Mouse (Mus musculus) gastrocnemius, postnatal 14 days (tissue): Measurements from ENCODE around the gene Brk1. TPM values are rescaled to one million over a fixed set of nuclear protein-coding genes. Genes with fewer than 3 reads are reported as not detected.

Experiments used
- DNase-seq: peaks from one replicate; pipeline ENCODE4 v3.0.0; 2021; ENCODE audit warnings: mixed read lengths
- intact Hi-C: fragments of 180-260 bp; cut with DNase I; formaldehyde crosslinking; loops from one replicate; pipeline ENCODE4 v1.15.1; 2025; ENCODE audit warnings: low total_unique reads
- total RNA-seq, 2 experiments: library from RNA; stranded (reverse); gene quantifications; 2 replicates each; pipeline ENCODE4 v1.2.3; 2021

Brk1 gene
- total RNA-seq, 2 experiments from 2014 or later: 42.8 to 52.4 TPM

DNA sequence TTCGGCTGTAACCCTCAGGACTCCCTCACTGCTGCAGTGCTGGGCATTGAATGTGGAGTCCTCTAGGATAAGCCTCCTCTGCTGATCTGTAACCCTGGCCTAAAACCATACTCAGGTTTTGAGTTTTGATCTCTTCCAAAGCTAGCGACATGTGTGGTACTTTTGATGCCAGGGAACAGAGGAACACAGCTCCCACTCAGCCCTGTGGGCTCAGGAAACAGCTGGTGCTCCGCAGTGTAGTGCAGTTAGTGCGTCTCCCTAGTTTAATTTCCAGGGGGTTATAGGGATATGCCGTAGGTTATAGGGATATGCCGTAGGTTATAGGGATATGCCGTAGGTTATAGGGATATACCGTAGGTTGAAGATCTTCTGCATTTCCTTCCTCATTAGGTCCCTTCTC is 10.4 kb downstream of the Brk1 start:
- intact Hi-C loops: no loop called here
- DNase-seq: no peak

DNA sequence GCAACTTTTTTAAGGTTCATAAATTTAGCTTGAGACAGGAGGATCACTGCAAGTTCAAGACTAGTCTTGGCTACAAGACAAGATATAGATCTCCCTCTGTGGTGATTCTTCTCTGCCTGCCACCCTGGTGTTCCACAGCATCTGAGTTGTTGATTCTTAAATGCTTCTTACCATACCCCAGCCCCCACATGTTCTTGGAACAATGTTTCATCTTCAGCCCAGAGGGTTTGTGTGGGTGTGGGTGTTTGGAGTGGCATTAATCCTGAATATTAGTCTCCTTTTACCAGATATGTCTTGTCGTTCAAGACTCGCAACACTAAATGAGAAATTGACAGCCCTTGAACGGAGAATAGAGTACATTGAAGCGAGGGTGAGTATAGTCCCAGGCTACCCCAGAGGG is 10.9 kb downstream of the Brk1 start:
- DNase-seq: no peak
- intact Hi-C loops: no loop called here

DNA sequence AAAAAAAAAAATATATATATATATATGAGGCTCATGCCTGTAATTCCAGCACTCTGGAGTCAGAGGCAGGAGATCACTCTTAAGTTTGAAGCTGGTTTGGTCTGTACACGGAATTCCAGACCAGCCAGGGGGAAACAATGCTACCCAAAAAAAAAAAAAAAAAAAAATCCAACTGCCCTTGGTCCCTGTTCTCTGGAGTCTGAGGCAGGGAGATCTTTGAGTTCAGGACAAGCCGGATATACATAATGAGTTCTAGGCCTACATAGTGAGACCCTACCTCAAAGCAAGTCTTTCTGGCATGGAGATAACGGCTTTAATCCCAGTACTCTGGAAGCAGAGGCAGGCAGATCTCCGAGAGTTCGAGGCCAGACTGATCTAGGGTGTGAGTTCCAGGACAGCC is 18.8 kb downstream of the Brk1 start:
- intact Hi-C loops: no loop called here
- DNase-seq: no peak

DNA sequence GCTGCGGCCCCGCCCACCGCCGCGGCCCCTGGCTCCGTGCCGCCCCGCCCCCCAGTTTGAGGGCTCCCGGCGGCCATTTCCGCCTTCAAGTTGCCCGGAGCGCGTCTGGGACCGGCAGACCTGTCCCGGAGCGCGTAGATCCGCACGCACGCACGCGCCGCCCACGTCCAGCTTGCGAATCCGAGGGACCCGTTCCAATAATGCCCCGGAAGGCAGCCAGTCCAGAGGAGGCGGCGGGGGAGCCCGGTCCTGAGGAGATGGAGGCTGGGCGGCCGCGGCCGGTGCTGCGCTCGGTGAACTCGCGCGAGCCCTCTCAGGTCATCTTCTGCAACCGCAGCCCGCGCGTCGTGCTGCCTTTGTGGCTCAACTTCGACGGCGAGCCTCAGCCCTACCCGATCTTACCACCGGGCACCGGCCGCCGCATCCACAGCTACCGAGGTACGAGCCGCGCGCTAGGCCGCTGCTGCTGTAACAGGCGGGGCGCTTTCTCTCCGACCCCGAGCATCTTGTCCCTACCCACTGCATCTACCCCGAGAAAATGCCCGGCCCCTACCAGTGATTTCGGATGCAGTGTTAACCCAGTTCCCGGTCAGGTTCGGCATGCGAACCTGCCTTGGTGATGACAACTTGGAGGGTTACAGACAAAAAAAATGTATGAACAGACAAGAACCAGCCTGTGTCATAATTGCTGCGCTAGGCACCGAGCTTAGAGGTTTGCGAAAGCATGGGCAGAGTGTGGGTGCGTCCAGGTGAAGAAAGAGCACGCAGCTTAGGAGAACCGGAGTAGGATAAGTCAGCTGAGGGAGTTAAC is 19.6 kb downstream of the Brk1 start, which contains the start of gene Vhl:
Gene Vhl, plus strand, starts transcription at position 19 of the 811 bp plus-strand sequence.
- intact Hi-C loops: no loop called here

DNA sequence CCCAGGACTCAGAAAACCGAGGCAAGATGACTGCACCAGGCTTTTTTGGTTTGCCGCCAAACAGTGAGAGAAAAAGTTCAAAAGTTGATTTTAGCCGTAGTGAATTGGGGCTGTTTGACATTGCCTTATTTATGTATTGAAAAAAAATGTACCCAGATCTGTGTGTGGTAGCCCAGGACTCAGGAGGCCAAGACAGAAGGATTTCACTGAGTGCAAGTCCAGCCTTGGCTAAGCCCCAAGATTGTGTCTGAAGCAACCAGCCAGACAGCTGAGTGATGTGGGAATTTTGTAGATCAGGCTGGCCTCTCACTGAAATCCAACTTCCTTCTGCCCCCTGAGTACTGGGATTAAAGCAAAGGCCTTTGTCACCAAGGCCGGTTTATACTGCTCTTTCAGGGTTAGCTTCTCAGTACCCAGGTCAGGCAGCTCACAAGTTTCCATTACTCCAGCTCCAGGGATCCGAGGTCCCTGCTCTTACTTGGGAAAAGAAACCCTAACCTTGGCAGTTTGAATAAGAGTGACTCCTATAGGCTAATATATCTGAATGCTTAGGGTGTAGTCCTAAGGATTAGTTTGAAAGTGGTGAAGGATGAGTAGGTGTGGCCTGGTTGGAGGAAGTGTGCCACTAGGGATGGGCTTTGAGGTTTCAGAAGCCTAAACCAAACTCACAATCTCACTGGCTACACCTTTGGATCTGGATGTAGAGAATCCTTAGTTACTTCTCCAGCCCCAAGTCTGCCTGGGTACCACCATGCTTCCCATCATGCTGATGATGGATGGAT is 20.6 kb downstream of the Brk1 start:
- no peak for DNase-seq
- intact Hi-C loops: no loop called here

More for the DNA sequence above, 19.6 kb downstream of the Brk1 start, which contains the start of gene Vhl:
- DNase-seq: peak; percentile 92

DNA sequence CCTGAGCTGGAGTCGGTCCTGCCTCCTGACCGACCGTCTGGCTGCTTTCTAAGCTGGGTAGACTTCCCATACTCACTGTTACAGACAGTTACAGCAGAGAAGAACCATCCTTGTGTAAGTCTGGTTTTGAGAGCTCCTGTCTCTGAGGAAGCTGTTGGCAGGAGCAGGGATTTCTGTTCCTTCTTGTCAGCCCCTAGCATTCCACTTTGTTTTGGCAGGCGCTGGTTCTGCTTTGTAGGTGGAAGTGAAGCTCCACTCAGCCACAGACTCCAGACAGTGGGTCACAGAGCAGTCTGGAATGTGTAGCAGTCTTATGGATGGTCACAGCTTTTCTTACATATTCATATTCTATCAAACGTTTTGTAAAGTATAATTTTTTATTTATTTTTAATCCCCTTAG is 25.8 kb downstream of the Brk1 start:
- intact Hi-C loops: no loop called here
- no peak for DNase-seq

DNA sequence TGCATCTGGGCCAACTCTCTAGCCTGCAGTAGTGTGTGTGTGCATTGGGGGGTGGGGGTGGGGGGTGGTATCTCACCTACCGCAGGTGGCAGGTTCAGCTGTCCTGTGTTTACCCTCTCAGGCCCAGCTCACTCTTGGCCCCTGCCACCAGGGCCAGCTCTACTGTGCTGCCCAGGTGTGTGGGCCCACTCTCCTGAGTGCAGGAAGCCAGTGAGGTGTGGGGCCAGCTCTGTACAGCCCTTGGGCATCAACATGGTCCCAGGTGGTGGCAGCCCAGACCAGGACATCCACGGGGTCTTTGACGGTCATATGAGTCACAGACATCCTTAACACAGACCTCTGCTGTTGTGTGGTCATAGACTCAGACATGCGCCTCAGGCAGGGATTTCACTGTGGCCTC is 28.3 kb downstream of the Brk1 start:
- intact Hi-C loops: no loop called here
- no peak for DNase-seq

DNA sequence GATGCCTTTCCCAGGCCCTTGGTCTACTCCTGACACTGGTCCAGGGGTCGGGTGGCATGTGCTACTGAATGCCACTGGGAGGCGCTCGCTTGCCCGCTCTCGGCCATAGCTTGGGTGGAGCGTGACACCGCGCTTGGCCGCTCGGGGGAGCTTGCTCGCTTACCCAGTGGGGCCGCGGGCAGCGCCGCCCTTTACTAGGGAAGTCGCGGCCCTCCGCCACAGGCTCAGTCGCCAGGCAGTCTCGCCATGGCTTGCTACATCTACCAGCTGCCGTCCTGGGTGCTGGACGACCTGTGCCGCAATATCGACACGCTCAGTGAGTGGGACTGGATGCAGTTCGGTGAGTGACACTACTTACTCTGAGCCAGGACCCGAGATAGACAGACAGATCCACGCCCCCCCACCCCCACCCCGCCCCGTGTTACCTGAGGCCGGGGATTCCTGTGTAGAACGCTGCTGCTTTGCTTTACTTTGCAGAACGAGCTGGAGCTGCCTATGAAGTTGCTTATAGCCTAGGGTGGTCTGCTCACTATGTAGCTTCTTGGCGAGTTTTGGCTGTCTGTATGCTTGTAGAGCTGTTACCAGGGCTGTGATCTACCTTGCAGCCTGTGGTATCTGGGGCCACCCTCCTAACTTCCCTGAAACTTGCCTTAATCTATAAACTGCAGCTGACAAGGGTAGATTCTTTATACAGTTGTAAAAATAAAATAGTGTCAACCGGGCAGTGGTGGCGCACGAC is 33.9 kb downstream of the Brk1 start, which contains the start of gene Irak2:
Gene Irak2, plus strand, starts transcription at position 166 of the 739 bp plus-strand sequence.
- DNase-seq: peak; percentile 97
- intact Hi-C loops: loop anchor here (2.0 kb wide), 1 partner anchor 42 kb away; no protein-coding TSS in a partner anchor

DNA sequence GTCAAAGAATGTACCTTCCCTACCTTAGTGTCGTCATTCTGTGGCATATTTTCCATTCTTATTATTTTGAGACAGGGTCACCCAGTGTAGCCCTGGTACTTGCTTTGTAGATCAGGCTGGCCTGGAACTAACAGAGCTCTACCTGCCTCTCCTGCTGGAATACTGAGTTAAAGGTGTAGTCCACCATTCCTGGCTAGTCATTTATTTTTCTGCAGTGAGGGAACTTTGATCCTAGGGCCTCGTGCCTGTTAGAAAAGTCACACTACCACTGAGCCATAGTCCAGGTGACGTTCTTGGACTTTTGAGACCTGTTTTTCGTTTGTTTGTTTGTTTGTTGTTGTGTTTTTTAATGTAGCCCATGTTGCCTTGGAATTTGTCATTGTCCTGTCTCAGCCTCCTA is 34.6 kb downstream of the Brk1 start:
- intact Hi-C loops: loop anchor here (2.0 kb wide), 1 partner anchor 42 kb away; no protein-coding TSS in a partner anchor
- no peak for DNase-seq

DNA sequence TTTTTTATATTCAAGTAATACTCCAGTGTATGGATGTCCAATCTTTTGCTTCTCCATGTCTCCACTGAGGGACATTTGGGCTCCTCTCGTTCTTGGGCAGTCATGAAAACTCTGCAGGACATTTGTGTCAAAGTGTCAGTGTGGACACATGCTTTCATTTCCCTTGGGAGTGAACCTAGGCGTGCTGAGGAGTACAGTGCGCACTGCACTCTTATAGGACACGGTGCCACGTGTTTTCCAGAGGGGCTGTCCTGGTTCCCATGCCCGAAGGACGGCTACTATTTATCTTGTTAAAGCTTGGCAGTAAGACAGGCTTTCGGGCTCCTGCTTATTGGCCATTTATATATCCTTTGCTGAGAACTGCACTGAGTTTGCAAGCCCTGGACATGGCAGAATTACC is 38.0 kb downstream of the Brk1 start:
- intact Hi-C loops: no loop called here
- DNase-seq: no peak

DNA sequence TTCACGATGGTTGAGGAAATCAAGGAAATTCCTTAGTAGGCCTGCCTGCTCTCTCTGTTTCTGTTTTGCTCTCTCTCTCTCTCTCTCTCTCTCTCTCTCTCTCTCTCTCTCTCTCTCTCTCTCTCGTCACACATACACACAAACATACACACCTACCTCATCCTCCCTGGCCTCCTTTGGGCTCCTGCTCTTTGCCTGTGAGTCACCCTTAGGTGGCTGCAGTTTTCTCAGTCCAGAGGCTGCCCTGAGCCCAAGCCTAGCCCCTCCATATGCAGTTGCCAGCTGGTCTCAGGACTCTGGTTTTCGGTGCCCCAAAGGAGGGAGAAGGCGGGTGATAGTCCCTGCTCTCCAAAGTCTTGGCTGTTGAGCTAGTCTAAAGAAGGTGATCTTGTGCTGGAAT is 38.4 kb downstream of the Brk1 start:
- no peak for DNase-seq
- intact Hi-C loops: no loop called here

DNA sequence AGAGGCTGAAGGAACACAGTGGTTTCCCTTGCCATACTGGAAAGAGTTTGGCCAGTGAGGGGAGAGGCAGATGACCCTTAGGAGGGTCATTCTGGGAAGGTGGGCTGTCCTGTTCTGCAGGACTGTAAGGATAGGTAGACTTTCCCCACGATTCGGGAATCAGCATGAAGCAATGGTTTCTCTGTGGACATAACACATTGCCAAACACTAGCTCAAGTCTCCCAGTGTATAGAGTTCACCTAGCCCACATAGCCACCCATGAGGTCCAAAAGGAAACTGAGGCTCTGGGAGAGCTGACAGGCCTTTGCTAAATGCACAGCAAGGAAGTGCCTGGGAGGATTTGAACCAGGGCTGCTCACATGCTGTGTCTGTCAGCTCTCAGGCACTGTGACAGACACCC is 39.4 kb downstream of the Brk1 start:
- intact Hi-C loops: no loop called here
- no peak for DNase-seq

DNA sequence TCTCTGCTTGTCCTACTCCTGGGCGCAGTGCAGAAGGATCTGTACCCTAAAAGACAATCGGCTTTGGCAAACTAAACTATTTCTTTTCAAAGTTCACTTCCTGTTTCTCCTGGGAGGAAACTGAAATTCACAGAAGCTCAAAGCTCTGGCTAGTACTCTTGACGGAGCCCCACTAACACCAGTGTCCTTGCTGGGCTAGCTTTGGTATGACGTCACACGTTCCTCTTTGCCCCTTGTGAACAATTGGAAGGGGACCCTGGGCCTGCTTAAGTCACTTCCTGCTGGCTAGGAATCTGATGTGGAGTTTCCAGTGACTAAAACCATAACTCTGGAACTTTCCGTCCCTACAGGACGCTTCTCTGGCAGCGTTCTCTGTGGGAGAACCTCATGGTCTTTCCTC is 40.2 kb downstream of the Brk1 start:
- DNase-seq: peak; percentile 26

DNA sequence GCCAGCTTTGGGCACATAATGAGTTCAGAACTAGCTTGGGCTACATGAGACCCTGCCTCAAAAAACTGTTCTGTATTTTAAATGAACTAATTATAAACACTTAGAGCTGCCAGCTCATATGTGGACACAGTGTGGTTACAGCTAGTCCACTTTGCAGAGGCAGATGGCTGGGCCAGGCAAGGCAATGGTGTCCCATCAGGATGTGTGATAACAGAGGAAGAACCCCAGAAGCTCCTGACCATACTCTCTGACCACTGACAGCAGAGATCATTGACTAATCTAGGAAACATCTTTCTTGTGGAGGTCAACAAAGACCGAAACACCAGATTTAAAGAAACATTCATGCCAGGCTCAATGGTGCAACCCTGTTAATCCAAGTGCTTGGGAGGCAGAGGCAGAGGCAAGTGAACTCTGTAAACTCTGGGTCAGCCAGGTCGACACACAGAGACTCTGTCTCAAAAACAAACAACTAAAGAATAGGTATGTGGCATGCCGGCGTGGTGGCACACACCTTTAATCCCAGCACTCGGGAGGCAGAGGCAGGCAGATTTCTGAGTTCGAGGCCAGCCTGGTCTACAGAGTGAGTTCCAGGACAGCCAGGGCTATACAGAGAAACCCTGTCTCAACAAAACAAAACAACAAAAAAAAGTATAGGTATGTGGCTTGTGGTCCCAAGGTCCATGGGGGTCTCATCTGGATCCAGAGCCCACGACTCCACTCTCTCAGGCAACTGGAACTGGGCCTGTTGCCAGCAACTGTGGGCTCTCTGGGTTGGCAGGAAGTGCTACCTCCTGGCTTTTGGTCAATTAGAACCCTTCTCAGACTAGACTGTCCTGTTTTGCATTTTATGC is 45.0 kb downstream of the Brk1 start:
- DNase-seq: no peak
- intact Hi-C loops: loop anchor here (5.0 kb wide), 1 partner anchor 912 kb away; no protein-coding TSS in a partner anchor

More for the DNA sequence above, 40.2 kb downstream of the Brk1 start:
- intact Hi-C loops: loop anchor here (5.0 kb wide), 1 partner anchor 908 kb away; no protein-coding TSS in a partner anchor

DNA sequence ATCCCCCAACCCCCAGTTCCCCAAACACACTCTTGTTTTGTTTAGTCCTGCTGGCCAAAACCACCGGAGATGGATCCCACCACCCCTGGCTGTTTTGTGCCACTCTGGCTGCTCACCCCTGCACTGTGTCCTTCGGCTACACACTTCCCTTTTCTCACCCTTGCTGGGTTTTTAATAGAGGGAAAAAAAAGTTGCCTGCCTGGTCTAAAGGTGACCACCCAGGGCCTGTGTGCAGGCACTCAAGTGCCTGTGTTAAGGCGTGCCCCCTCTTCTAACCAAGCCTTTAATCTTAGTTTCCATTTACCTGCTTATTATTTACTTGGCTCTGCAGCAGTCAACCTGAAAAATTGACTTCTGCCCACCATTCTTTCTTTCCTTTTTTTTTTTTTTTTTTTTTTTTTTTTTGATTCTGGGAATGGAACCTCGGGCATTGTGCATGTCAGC is 45.6 kb downstream of the Brk1 start:
- intact Hi-C loops: no loop called here
- no peak for DNase-seq

DNA sequence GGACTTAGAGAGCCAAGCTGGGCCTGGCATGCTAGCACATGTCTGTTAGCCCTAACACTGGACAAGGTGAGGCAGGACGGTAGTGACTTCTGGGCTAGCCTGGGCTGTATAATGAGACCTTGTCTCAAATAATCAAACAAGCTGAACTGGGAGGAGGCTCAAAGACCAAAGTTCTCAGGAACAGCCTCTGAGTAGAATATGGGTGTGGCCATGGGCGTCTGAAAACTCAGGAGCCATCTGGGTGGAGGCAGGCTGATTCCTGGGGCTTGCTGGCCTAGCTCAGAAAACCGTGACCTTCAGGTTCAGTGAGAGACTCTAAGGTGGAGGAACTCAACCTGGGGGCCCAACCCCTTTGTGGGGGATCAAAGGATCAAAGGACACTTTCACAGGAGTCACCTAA is 47.1 kb downstream of the Brk1 start:
- no peak for DNase-seq
- intact Hi-C loops: no loop called here

DNA sequence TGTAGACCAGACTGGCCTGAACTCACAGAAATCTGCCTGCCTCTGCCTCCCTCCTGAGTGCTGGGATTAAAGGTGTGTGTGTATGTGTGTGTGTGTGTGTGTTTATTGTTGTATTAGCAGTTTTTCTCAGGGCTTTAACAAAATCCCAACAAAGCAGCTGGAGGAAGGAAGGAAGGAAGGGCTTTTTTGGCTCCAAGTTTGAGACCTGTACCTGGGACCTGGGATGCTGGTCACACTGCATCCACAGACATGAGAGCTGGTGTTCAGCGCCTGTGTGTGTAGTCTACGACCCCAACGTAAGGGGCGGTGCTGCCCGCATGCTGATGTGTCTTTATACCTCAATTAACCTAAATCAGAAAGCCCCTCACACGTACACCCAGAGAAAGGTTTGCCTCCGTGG is 49.0 kb downstream of the Brk1 start:
- no peak for DNase-seq
- intact Hi-C loops: no loop called here

DNA sequence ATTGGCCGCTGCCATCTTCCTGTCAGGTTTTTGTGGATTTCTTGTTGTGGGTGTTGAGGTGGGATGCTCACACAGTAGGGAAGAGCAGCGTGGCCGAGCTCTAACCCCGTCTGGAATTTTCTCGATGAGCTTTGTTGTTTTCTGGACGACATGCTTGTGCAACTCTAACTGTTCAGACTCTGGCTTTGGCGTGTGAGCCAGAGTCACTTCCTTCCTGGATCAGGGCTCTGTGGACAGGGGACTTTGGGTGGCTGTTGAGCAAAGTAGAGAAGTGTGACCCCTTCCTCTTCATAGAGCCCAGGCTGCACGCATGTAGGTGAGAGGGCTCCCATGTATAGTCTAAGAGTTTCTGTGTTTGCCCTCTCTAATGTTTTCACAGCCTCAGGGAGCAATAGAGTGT is 49.5 kb downstream of the Brk1 start:
- intact Hi-C loops: no loop called here
- DNase-seq: no peak
